Mouse (Mus musculus) forebrain, embryonic 10.5 days (tissue): ENCODE data around the gene Hist1h4f. TPM values are rescaled to one million over a fixed set of nuclear protein-coding genes. Genes with fewer than 3 reads are reported as not detected.

ENCODE experiments used
- microRNA-seq: library from miRNA; unstranded; fragments of <30 nt; microRNA quantifications from one replicate; pipeline ENCODE4, GENCODE M21; 2017
- polyA plus RNA-seq: library from polyadenylated mRNA; unstranded; fragments of >200 nt; fragmentation: Nextera tagmentation; extraction: Ambion mirVana; gene quantifications from 2 replicates; pipeline ENCODE4 v1.2.1, GENCODE M21; 2016

Hist1h4f gene
- polyA plus RNA-seq, 1 experiment from 2014 or later = 0.53 TPM

Small RNAs within 50 kb of the gene (microRNA-seq; reads per million reads assigned to microRNA genes)
- 0.90 reads per million for gene Gm44297
- gene Gm44359 = not detected
- gene Gm44394 = not detected
- gene n-TStga1 = 3.9 reads per million, percentile 8 among the genes with 10 or more reads in this experiment

Other genes with a start within 250 kb of the Hist1h4f start
- 57.1 and 58.7 TPM in 2 replicates for gene Zfp322a, start 182.4 kb downstream of the Hist1h4f start, polyA plus RNA-seq
- 15.3 and 15.5 TPM in 2 replicates for gene Abt1, start 127.8 kb downstream of the Hist1h4f start, polyA plus RNA-seq
- gene Btn1a1, start 85.7 kb downstream of the Hist1h4f start, polyA plus RNA-seq = 0.09 TPM in 1 of 2 replicates, not detected in the other
- 0.52 and 0.54 TPM in 2 replicates for gene Btn2a2, start 62.8 kb downstream of the Hist1h4f start, polyA plus RNA-seq
- 3.8 and 4.0 TPM in 2 replicates for gene Hist1h4h, start 20.6 kb downstream of the Hist1h4f start, polyA plus RNA-seq
- 6.7 and 9.5 TPM in 2 replicates for gene Hist1h2af, start 17.7 kb downstream of the Hist1h4f start, polyA plus RNA-seq
- gene Hist1h3g, start 16.2 kb downstream of the Hist1h4f start, polyA plus RNA-seq = 6.3 and 8.1 TPM in 2 replicates
- gene Hist1h2bh, start 8.3 kb downstream of the Hist1h4f start, polyA plus RNA-seq = 0.74 and 0.79 TPM in 2 replicates
- 1.00 and 1.7 TPM in 2 replicates for gene Hist1h3f, start 7.6 kb downstream of the Hist1h4f start, polyA plus RNA-seq
- gene Hist1h1d, start 1.6 kb upstream of the Hist1h4f start, polyA plus RNA-seq = 0.58 and 0.60 TPM in 2 replicates
- gene Hist1h3e, start 10.7 kb upstream of the Hist1h4f start, polyA plus RNA-seq = 6.1 and 6.7 TPM in 2 replicates
- 102 and 105 TPM in 2 replicates for gene Hist1h2ae, start 19.6 kb upstream of the Hist1h4f start, polyA plus RNA-seq
- gene Hist1h2bg, start 19.7 kb upstream of the Hist1h4f start, polyA plus RNA-seq = 6.4 and 6.7 TPM in 2 replicates
- gene Hist1h2bf, start 22.5 kb upstream of the Hist1h4f start, polyA plus RNA-seq = 5.8 and 6.9 TPM in 2 replicates
- 1.5 TPM in 2 replicates for gene Hist1h2ad, start 22.7 kb upstream of the Hist1h4f start, polyA plus RNA-seq
- 7.1 and 7.2 TPM in 2 replicates for gene Hist1h3d, start 24.1 kb upstream of the Hist1h4f start, polyA plus RNA-seq
- gene Hist1h4d, start 29.9 kb upstream of the Hist1h4f start, polyA plus RNA-seq = 112 and 119 TPM in 2 replicates
- 3.2 and 3.6 TPM in 2 replicates for gene Hist1h2be, start 69.5 kb upstream of the Hist1h4f start, polyA plus RNA-seq
- 19.8 and 21.4 TPM in 2 replicates for gene Hist1h1e, start 70.9 kb upstream of the Hist1h4f start, polyA plus RNA-seq
- 1.00 and 1.1 TPM in 2 replicates for gene Hist1h2ac, start 132.3 kb upstream of the Hist1h4f start, polyA plus RNA-seq
- 17.2 and 19.3 TPM in 2 replicates for gene Hist1h2bc, start 132.6 kb upstream of the Hist1h4f start, polyA plus RNA-seq
- not detected in 2 replicates for gene Hist1h1t, start 144.2 kb upstream of the Hist1h4f start, polyA plus RNA-seq
- gene Hist1h4c, start 146.8 kb upstream of the Hist1h4f start, polyA plus RNA-seq = 4.5 and 5.9 TPM in 2 replicates
- gene Hfe, start 159.2 kb upstream of the Hist1h4f start, polyA plus RNA-seq = 1.3 and 1.5 TPM in 2 replicates
- 9.4 and 10.7 TPM in 2 replicates for gene Hist1h1c, start 187.2 kb upstream of the Hist1h4f start, polyA plus RNA-seq
- gene Hist1h3c, start 194.0 kb upstream of the Hist1h4f start, polyA plus RNA-seq = 7.7 and 9.0 TPM in 2 replicates
- 2.3 and 2.7 TPM in 2 replicates for gene Hist1h2bb, start 195.1 kb upstream of the Hist1h4f start, polyA plus RNA-seq
- gene Hist1h2ab, start 199.5 kb upstream of the Hist1h4f start, polyA plus RNA-seq = 49.5 and 50.4 TPM in 2 replicates
- 9.1 and 9.5 TPM in 2 replicates for gene Hist1h3b, start 200.6 kb upstream of the Hist1h4f start, polyA plus RNA-seq
- 2.5 and 4.5 TPM in 2 replicates for gene Hist1h4b, start 205.4 kb upstream of the Hist1h4f start, polyA plus RNA-seq
- 0.69 TPM in 1 of 2 replicates, not detected in the other for gene Hist1h4a, start 209.6 kb upstream of the Hist1h4f start, polyA plus RNA-seq
- 2.2 and 3.6 TPM in 2 replicates for gene Hist1h3a, start 210.7 kb upstream of the Hist1h4f start, polyA plus RNA-seq
- gene Hist1h1a, start 212.0 kb upstream of the Hist1h4f start, polyA plus RNA-seq = 2.6 and 3.3 TPM in 2 replicates
- 0.10 and 0.12 TPM in 2 replicates for gene Trim38, start 218.3 kb upstream of the Hist1h4f start, polyA plus RNA-seq